Mouse (Mus musculus) MEL (cell line): Measurements from ENCODE around the gene Cfl2. TPM values are rescaled to one million over a fixed set of nuclear protein-coding genes. Genes with fewer than 3 reads are reported as not detected.

Experiments used
- DNase-seq: peaks from one replicate; pipeline ENCODE4 v3.0.0; 2011; ENCODE audit warnings: low read depth, low spot score
- H3K27ac ChIP-seq: 2 replicates; pipeline ENCODE4 v1.5.1; 2012; ENCODE audit warnings: low read depth, mild to moderate bottlenecking, control low read depth, low read length, moderate library complexity; ENCODE audit not compliant: control insufficient read depth
- H3K27me3 ChIP-seq, 2 experiments: fragments of 150-350 bp in 1 of 2; sonication (generic) in 1 of 2; 2 replicates each; pipeline ENCODE4 v1.6.1; 2012; ENCODE audit warnings: low read length in 2 of 2, mild to moderate bottlenecking in 2 of 2, improper control_type of control experiment in 1 of 2, moderate library complexity in 1 of 2; ENCODE audit not compliant: insufficient read depth in 2 of 2, control insufficient read depth in 1 of 2
- H3K36me3 ChIP-seq, 2 experiments: 2 replicates each; pipeline ENCODE4 v1.6.1; 2012 to 2014; ENCODE audit warnings: low read length in 2 of 2, improper control_type of control experiment in 1 of 2, inconsistent platforms in 1 of 2, mild to moderate bottlenecking in 1 of 2; ENCODE audit not compliant: insufficient read depth in 2 of 2, control insufficient read depth in 1 of 2
- H3K4me1 ChIP-seq, 2 experiments: fragments of 150-350 bp in 1 of 2; sonication (generic) in 1 of 2; 2 replicates each; pipeline ENCODE4 v1.6.1; 2012; ENCODE audit warnings: low read length in 2 of 2, improper control_type of control experiment in 1 of 2, mild to moderate bottlenecking in 1 of 2; ENCODE audit not compliant: insufficient read depth in 2 of 2, control insufficient read depth in 1 of 2
- H3K4me3 ChIP-seq, 2 experiments: fragments of 150-350 bp in 1 of 2; sonication (generic) in 1 of 2; 2 replicates each; pipeline ENCODE4 v1.5.1; 2012; ENCODE audit warnings: low read depth in 2 of 2, low read length in 2 of 2, mild to moderate bottlenecking in 2 of 2, moderate library complexity in 2 of 2, control low read depth in 1 of 2, improper control_type of control experiment in 1 of 2; ENCODE audit not compliant: control insufficient read depth in 1 of 2, insufficient read depth in 1 of 2
- H3K79me2 ChIP-seq: 2 replicates; pipeline ENCODE4 v1.6.1; 2012; ENCODE audit warnings: mild to moderate bottlenecking, low read length, moderate library complexity; ENCODE audit not compliant: control insufficient read depth, poor library complexity, insufficient read depth
- H3K9ac ChIP-seq: 2 replicates; pipeline ENCODE4 v1.6.1; 2012; ENCODE audit warnings: low read depth, mild to moderate bottlenecking, control low read depth, low read length, moderate library complexity; ENCODE audit not compliant: control insufficient read depth, poor library complexity, severe bottlenecking
- H3K9me3 ChIP-seq: fragments of 150-350 bp; sonication (generic); replicated peaks from 2 replicates; pipeline ENCODE4 v1.6.1; 2012; ENCODE audit warnings: mild to moderate bottlenecking, low read length, improper control_type of control experiment, moderate library complexity; ENCODE audit not compliant: insufficient read depth
- BHLHE40 ChIP-seq: IDR thresholded peaks from 2 replicates; pipeline ENCODE4 v1.6.1; 2012; ENCODE audit warnings: low read depth, mild to moderate bottlenecking, inconsistent platforms, low read length, improper control_type of control experiment, borderline replicate concordance
- CHD1 ChIP-seq: IDR thresholded peaks from 2 replicates; pipeline ENCODE4 v1.6.1; 2012; ENCODE audit warnings: low read depth, mild to moderate bottlenecking, inconsistent platforms, low read length, improper control_type of control experiment
- CTCF ChIP-seq, 3 experiments: IDR thresholded peaks in 2 of 3; conservative IDR thresholded peaks in 1 of 3; 2 replicates each; pipeline ENCODE4 v1.5.1; 2011 to 2012; ENCODE audit warnings: low read length in 3 of 3, low read depth in 2 of 3, mild to moderate bottlenecking in 2 of 3, improper control_type of control experiment in 1 of 3, inconsistent platforms in 1 of 3, mixed read lengths in 1 of 3, moderate library complexity in 1 of 3; ENCODE audit not compliant: control insufficient read depth in 1 of 3, insufficient read depth in 1 of 3, poor library complexity in 1 of 3, severe bottlenecking in 1 of 3
- E2F4 ChIP-seq: IDR thresholded peaks from 2 replicates; pipeline ENCODE4 v1.6.1; 2011; ENCODE audit warnings: low read depth, low read length, improper control_type of control experiment, borderline replicate concordance
- ELF1 ChIP-seq: IDR thresholded peaks from 2 replicates; pipeline ENCODE4 v1.6.1; 2014; ENCODE audit warnings: low read depth, mild to moderate bottlenecking, inconsistent platforms, low read length, improper control_type of control experiment, moderate library complexity
- EP300 ChIP-seq, 2 experiments: IDR thresholded peaks; 2 replicates each; pipeline ENCODE4 v1.6.1; 2011; ENCODE audit warnings: improper control_type of control experiment in 2 of 2, low read length in 2 of 2, low read depth in 1 of 2, mild to moderate bottlenecking in 1 of 2
- GABPA ChIP-seq: IDR thresholded peaks from 2 replicates; pipeline ENCODE4 v1.6.1; 2012; ENCODE audit warnings: low read depth, mild to moderate bottlenecking, inconsistent platforms, low read length, improper control_type of control experiment, moderate library complexity
- GATA1 ChIP-seq: IDR thresholded peaks from 2 replicates; pipeline ENCODE4 v1.6.1; 2011; ENCODE audit warnings: low read depth, low read length, improper control_type of control experiment
- MAX ChIP-seq: IDR thresholded peaks from 2 replicates; pipeline ENCODE4 v1.6.1; 2011; ENCODE audit warnings: low read length, improper control_type of control experiment
- MYB ChIP-seq: IDR thresholded peaks from 2 replicates; pipeline ENCODE4 v1.6.1; 2011; ENCODE audit warnings: mild to moderate bottlenecking, low read depth, low read length, improper control_type of control experiment
- NELFE ChIP-seq: IDR thresholded peaks from 2 replicates; pipeline ENCODE4 v1.6.1; 2011; ENCODE audit warnings: low read depth, low read length, improper control_type of control experiment
- NRF1 ChIP-seq: IDR thresholded peaks from 2 replicates; pipeline ENCODE4 v1.6.1; 2014; ENCODE audit warnings: low read depth, mild to moderate bottlenecking, inconsistent platforms, low read length, improper control_type of control experiment, moderate library complexity; ENCODE audit not compliant: poor library complexity, insufficient read depth, severe bottlenecking
- POLR2A ChIP-seq, 2 experiments: IDR thresholded peaks; 2 replicates each; pipeline ENCODE4 v1.6.1; 2011 to 2012; ENCODE audit warnings: low read length in 2 of 2, mild to moderate bottlenecking in 2 of 2, control low read depth in 1 of 2, improper control_type of control experiment in 1 of 2, low read depth in 1 of 2, moderate library complexity in 1 of 2; ENCODE audit not compliant: control insufficient read depth in 1 of 2, insufficient read depth in 1 of 2, poor library complexity in 1 of 2
- TAL1 ChIP-seq: IDR thresholded peaks from 2 replicates; pipeline ENCODE4 v1.6.1; 2012; ENCODE audit warnings: mild to moderate bottlenecking, inconsistent platforms, low read length, moderate library complexity, mixed read lengths
- UBTF ChIP-seq: IDR thresholded peaks from 2 replicates; pipeline ENCODE4 v1.6.1; 2012; ENCODE audit warnings: low read depth, mild to moderate bottlenecking, inconsistent platforms, low read length, improper control_type of control experiment, moderate library complexity, borderline replicate concordance; ENCODE audit not compliant: insufficient read depth
- USF1 ChIP-seq: IDR thresholded peaks from 2 replicates; pipeline ENCODE4 v1.6.1; 2014; ENCODE audit warnings: low read depth, mild to moderate bottlenecking, inconsistent platforms, low read length, improper control_type of control experiment, moderate library complexity
- USF2 ChIP-seq, 2 experiments: IDR thresholded peaks; 2 replicates each; pipeline ENCODE4 v1.6.1; 2011 to 2012; ENCODE audit warnings: improper control_type of control experiment in 2 of 2, low read length in 2 of 2, borderline replicate concordance in 1 of 2, inconsistent platforms in 1 of 2, low read depth in 1 of 2, mild to moderate bottlenecking in 1 of 2; ENCODE audit not compliant: insufficient read depth in 1 of 2
- ZC3H11A ChIP-seq: IDR thresholded peaks from 2 replicates; pipeline ENCODE4 v1.6.1; 2012; ENCODE audit warnings: low read depth, mild to moderate bottlenecking, inconsistent platforms, low read length, improper control_type of control experiment
- ZMIZ1 ChIP-seq: IDR thresholded peaks from 2 replicates; pipeline ENCODE4 v1.6.1; 2012; ENCODE audit warnings: low read depth, mild to moderate bottlenecking, inconsistent platforms, low read length, improper control_type of control experiment, moderate library complexity
- polyA plus RNA-seq, 2 experiments: library from polyadenylated mRNA; stranded (reverse) in 1 of 2; unstranded in 1 of 2; fragments of >175 nt in 1 of 2; fragments of >200 nt in 1 of 2; gene quantifications; 2 replicates each; pipeline versions ENCODE4 v1.2.1 to v1.2.4; 2012; ENCODE audit warnings: low replicate concordance in 2 of 2, low read depth in 1 of 2; ENCODE audit not compliant: insufficient read length in 2 of 2, insufficient read depth in 1 of 2, missing spikeins in 1 of 2
- total RNA-seq: library from RNA; depleted of rRNA; stranded (reverse); fragments of 300-350 nt; gene quantifications from 2 replicates; pipeline ENCODE4 v1.2.3, GENCODE M21; 2012

Gene Cfl2
- total and polyA plus RNA-seq, 3 experiments = 5.7 to 8.8 TPM; not detected in 1

DNA sequence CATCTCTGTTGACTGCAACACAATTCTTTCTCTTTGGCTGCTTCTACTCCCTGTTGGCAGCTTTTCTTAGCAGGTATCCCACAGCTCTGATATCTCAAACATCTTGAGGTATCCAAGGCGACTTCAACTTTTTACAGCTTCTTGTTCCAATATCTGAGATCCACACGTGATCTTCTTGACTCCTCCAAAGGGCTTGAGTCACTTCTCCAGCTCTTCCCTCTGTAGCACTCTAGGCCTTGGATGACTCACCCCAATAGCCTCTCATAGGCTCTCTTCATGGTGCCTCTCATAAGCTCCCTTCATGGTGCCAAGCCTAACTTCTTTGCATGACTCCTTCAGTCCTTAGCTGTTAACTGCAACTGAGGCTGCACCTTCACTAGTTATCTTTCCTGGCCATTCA, 22.9 kb downstream of the Cfl2 start:
- peaks cover 6 to 29% of the 10 kb centered on the region in 2 experiments for H3K4me1 ChIP-seq
- peak; percentile 61 for DNase-seq
- no peaks in the 10 kb centered on the region for H3K79me2 ChIP-seq

GRCm38 (mm10) chr12:54838931-54839330, 23.7 kb downstream of the Cfl2 start:
- H3K27ac ChIP-seq = no peak overlapping the region
- H3K36me3 ChIP-seq = peaks cover 0 to 11% of the 10 kb centered on the region in 2 experiments; a peak in 2 of 4 replicates
- no peak overlapping the region for H3K9ac ChIP-seq
- peaks cover 4 to 24% of the 10 kb centered on the region in 2 experiments for H3K4me1 ChIP-seq
- no peaks in the 10 kb centered on the region for H3K27me3 ChIP-seq
- DNase-seq = no peak
- no peaks in the 10 kb centered on the region for H3K9me3 ChIP-seq
- no peak overlapping the region for H3K4me3 ChIP-seq
- TF ChIP-seq E2F4 = no peak
- TF ChIP-seq CTCF (IDR thresholded peaks at IDR 0.05 in 2 of 3, conservative IDR thresholded peaks at IDR 0.05 in 1 of 3; ENCODE audit: control insufficient read depth in 1 of 3, insufficient read depth in 1 of 3, low read depth in 2 of 3, low read length in 3 of 3, poor library complexity in 1 of 3, severe bottlenecking in 1 of 3) = no peak
- TF ChIP-seq CHD1 = no peak
- TF ChIP-seq ZMIZ1 = no peak
- no peak for TF ChIP-seq GABPA
- TF ChIP-seq NRF1 = no peak
- H3K79me2 ChIP-seq = no peaks in the 10 kb centered on the region

More for the DNA sequence above, 22.9 kb downstream of the Cfl2 start:
- H3K9ac ChIP-seq = no peak overlapping the region
- no peak overlapping the region for H3K4me3 ChIP-seq
- H3K27me3 ChIP-seq = no peaks in the 10 kb centered on the region
- no peak for TF ChIP-seq BHLHE40
- TF ChIP-seq MYB = no peak
- no peak for TF ChIP-seq ELF1
- TF ChIP-seq ZC3H11A = no peak
- TF ChIP-seq GATA1 = no peak
- TF ChIP-seq NELFE = no peak
- peak; percentile 64 for TF ChIP-seq USF1
- TF ChIP-seq EP300 (IDR thresholded peaks at IDR 0.05; ENCODE audit: low read depth in 1 of 2, low read length in 2 of 2) = no peak
- no peak for TF ChIP-seq POLR2A (IDR thresholded peaks at IDR 0.05; ENCODE audit: control insufficient read depth in 1 of 2, insufficient read depth in 1 of 2, low read depth in 1 of 2, low read length in 2 of 2, poor library complexity in 1 of 2)
- TF ChIP-seq UBTF = no peak
- no peak for TF ChIP-seq ZMIZ1
- no peak for TF ChIP-seq USF2 (IDR thresholded peaks at IDR 0.05; ENCODE audit: borderline replicate concordance in 1 of 2, insufficient read depth in 1 of 2, low read depth in 1 of 2, low read length in 2 of 2)
- TF ChIP-seq TAL1 = no peak
- 0 out of 2 replicates have a peak, but pooled peaks have one; percentile 25 for TF ChIP-seq MAX
- TF ChIP-seq NRF1 = no peak
- H3K36me3 ChIP-seq = peaks cover 0 to 13% of the 10 kb centered on the region in 2 experiments; a peak in 2 of 4 replicates
- no peak overlapping the region for H3K27ac ChIP-seq
- H3K9me3 ChIP-seq = no peaks in the 10 kb centered on the region
